Mouse (Mus musculus): ENCODE data around the gene Klf16. TPM values are rescaled to one million over a fixed set of nuclear protein-coding genes. Genes with fewer than 3 reads are reported as not detected.
A peak's percentile ranks its signal among the peaks of the same experiment; 100 is the strongest.

Klf16 gene
- polyA plus RNA-seq, 1 experiment from 2014 or later = 8.5 TPM

- no peaks in the 10 kb centered on the region for H3K9me3 ChIP-seq
- peaks cover 44% of the 10 kb centered on the region for H3K4me1 ChIP-seq
- H3K27me3 ChIP-seq (replicated peaks; ENCODE audit: low read depth, poor library complexity, severe bottlenecking) = no peaks in the 10 kb centered on the region
- 20% methylated on average over 17 of the region's 17 CpGs for WGBS
- H3K36me3 ChIP-seq (replicated peaks) = peaks cover 21% of the 10 kb centered on the region
- H3K4me3 ChIP-seq = peak overlapping the region; percentile 16; the same call in 1 of the 2 replicates
- H3K27ac ChIP-seq (replicated peaks) = no peak overlapping the region
- peak; percentile 88 for DNase-seq (ENCODE audit: low spot score)
Measured at GRCm38 (mm10) chr10:80566375-80567092, 10.6 kb downstream of the Klf16 start.

GRCm38 (mm10) chr10:80561116-80561944, 15.8 kb downstream of the Klf16 start, which contains the start of gene Rexo1:
TSS of gene Rexo1 (minus strand) at chr10:80561560.
- Histone ChIP-seq H3K4me1 (peaks cover 44% of the 10 kb centered on the region), H3K27me3 (replicated peaks; ENCODE audit: low read depth, poor library complexity, severe bottlenecking) (no peaks in the 10 kb centered on the region), H3K9me3 (no peaks in the 10 kb centered on the region), H3K36me3 (replicated peaks) (peaks cover 5% of the 10 kb centered on the region; the same call in 1 of the 2 replicates), H3K4me3 (peak within 1 kb of the TSS; percentile 100), H3K27ac (replicated peaks) (peak within 1 kb of the TSS; percentile 99)
- DNase-seq (ENCODE audit: low spot score) = peak; percentile 93
- WGBS = under 1% methylated on average over 72 of the region's 72 CpGs

GRCm38 (mm10) chr10:80560621-80561020, 16.5 kb downstream of the Klf16 start:
- no peak for DNase-seq (ENCODE audit: low spot score)
- Histone ChIP-seq H3K36me3 (replicated peaks) (peaks cover 5% of the 10 kb centered on the region; the same call in 1 of the 2 replicates), H3K4me1 (peaks cover 43% of the 10 kb centered on the region), H3K27me3 (replicated peaks; ENCODE audit: low read depth, poor library complexity, severe bottlenecking) (no peaks in the 10 kb centered on the region), H3K27ac (replicated peaks) (peak overlapping the region; percentile 99), H3K9me3 (no peaks in the 10 kb centered on the region), H3K4me3 (peak overlapping the region; percentile 100)
- WGBS = 2% methylated on average over 13 of the region's 13 CpGs

- no peak for DNase-seq (ENCODE audit: low spot score)
- peaks cover 43% of the 10 kb centered on the region for H3K4me1 ChIP-seq
- 0 out of 2 replicates have a peak, but pooled peaks cover 5% of the 10 kb centered on the region for H3K36me3 ChIP-seq (replicated peaks)
- no peaks in the 10 kb centered on the region for H3K9me3 ChIP-seq
- H3K4me3 ChIP-seq = no peak overlapping the region
- no peak overlapping the region for H3K27ac ChIP-seq (replicated peaks)
- WGBS = 91% methylated on average over 7 of the region's 7 CpGs
- no peaks in the 10 kb centered on the region for H3K27me3 ChIP-seq (replicated peaks; ENCODE audit: low read depth, poor library complexity, severe bottlenecking)
Measured at GRCm38 (mm10) chr10:80559431-80559830, 17.7 kb downstream of the Klf16 start.

- Histone ChIP-seq H3K4me3 (peak overlapping the region; percentile 11; the same call in 1 of the 2 replicates), H3K27ac (replicated peaks) (no peak overlapping the region; the same call in 1 of the 2 replicates), H3K4me1 (peaks cover 48% of the 10 kb centered on the region), H3K27me3 (replicated peaks; ENCODE audit: low read depth, poor library complexity, severe bottlenecking) (no peaks in the 10 kb centered on the region), H3K36me3 (replicated peaks) (peaks cover 15% of the 10 kb centered on the region), H3K9me3 (no peaks in the 10 kb centered on the region)
- WGBS = 41% methylated on average over 5 of the region's 5 CpGs
- DNase-seq (ENCODE audit: low spot score) = peak; percentile 80
Measured at GRCm38 (mm10) chr10:80557346-80557965, 19.7 kb downstream of the Klf16 start.

- Histone ChIP-seq H3K9me3 (no peaks in the 10 kb centered on the region), H3K36me3 (replicated peaks) (peaks cover 37% of the 10 kb centered on the region), H3K4me3 (peak overlapping the region; percentile 16; the same call in 1 of the 2 replicates), H3K4me1 (peaks cover 28% of the 10 kb centered on the region), H3K27me3 (replicated peaks; ENCODE audit: low read depth, poor library complexity, severe bottlenecking) (no peaks in the 10 kb centered on the region), H3K27ac (replicated peaks) (no peak overlapping the region)
- DNase-seq (ENCODE audit: low spot score) = no peak
- WGBS = 88% methylated on average over 6 of the region's 6 CpGs
Measured at GRCm38 (mm10) chr10:80553997-80554396, 23.1 kb downstream of the Klf16 start.

GRCm38 (mm10) chr10:80553575-80553974, 23.5 kb downstream of the Klf16 start:
- Histone ChIP-seq H3K4me1 (peaks cover 28% of the 10 kb centered on the region), H3K27me3 (replicated peaks; ENCODE audit: low read depth, poor library complexity, severe bottlenecking) (no peaks in the 10 kb centered on the region), H3K9me3 (no peaks in the 10 kb centered on the region), H3K36me3 (replicated peaks) (peaks cover 41% of the 10 kb centered on the region), H3K27ac (replicated peaks) (no peak overlapping the region), H3K4me3 (peak overlapping the region; percentile 16; the same call in 1 of the 2 replicates)
- WGBS = 91% methylated on average over 8 of the region's 8 CpGs
- DNase-seq (ENCODE audit: low spot score) = no peak

- H3K9me3 ChIP-seq = no peaks in the 10 kb centered on the region
- DNase-seq (ENCODE audit: low spot score) = no peak
- peaks cover 54% of the 10 kb centered on the region for H3K36me3 ChIP-seq (replicated peaks)
Measured at GRCm38 (mm10) chr10:80552364-80552763, 24.8 kb downstream of the Klf16 start.

GRCm38 (mm10) chr10:80549279-80549678, 27.8 kb downstream of the Klf16 start:
- WGBS = 91% methylated on average over 21 of the region's 21 CpGs
- no peak overlapping the region; the same call in 1 of the 2 replicates for H3K4me3 ChIP-seq
- no peak for DNase-seq (ENCODE audit: low spot score)

More at GRCm38 (mm10) chr10:80552364-80552763, 24.8 kb downstream of the Klf16 start:
- WGBS = 66% methylated on average over 9 of the region's 9 CpGs
- Histone ChIP-seq H3K27me3 (replicated peaks; ENCODE audit: low read depth, poor library complexity, severe bottlenecking) (no peaks in the 10 kb centered on the region), H3K4me3 (no peak overlapping the region), H3K27ac (replicated peaks) (no peak overlapping the region), H3K4me1 (peaks cover 19% of the 10 kb centered on the region)

GRCm38 (mm10) chr10:80548428-80549006, 28.6 kb downstream of the Klf16 start:
- H3K36me3 ChIP-seq (replicated peaks) = peaks cover 80% of the 10 kb centered on the region
- peak; percentile 78 for DNase-seq (ENCODE audit: low spot score)
- no peak overlapping the region for H3K27ac ChIP-seq (replicated peaks)
- H3K4me3 ChIP-seq = peak overlapping the region; percentile 9; the same call in 1 of the 2 replicates
- H3K4me1 ChIP-seq = peaks cover 16% of the 10 kb centered on the region; the same call in 1 of the 2 replicates
- no peaks in the 10 kb centered on the region for H3K9me3 ChIP-seq
- H3K27me3 ChIP-seq (replicated peaks; ENCODE audit: low read depth, poor library complexity, severe bottlenecking) = no peaks in the 10 kb centered on the region
- WGBS = 76% methylated on average over 10 of the region's 10 CpGs

More at GRCm38 (mm10) chr10:80549279-80549678, 27.8 kb downstream of the Klf16 start:
- no peaks in the 10 kb centered on the region for H3K9me3 ChIP-seq
- H3K27me3 ChIP-seq (replicated peaks; ENCODE audit: low read depth, poor library complexity, severe bottlenecking) = no peaks in the 10 kb centered on the region
- peaks cover 80% of the 10 kb centered on the region for H3K36me3 ChIP-seq (replicated peaks)
- H3K27ac ChIP-seq (replicated peaks) = no peak overlapping the region; the same call in 1 of the 2 replicates
- peaks cover 16% of the 10 kb centered on the region; the same call in 1 of the 2 replicates for H3K4me1 ChIP-seq

- no peak for DNase-seq (ENCODE audit: low spot score)
- WGBS = 93% methylated on average over 15 of the region's 15 CpGs
- peaks cover 9% of the 10 kb centered on the region; the same call in 1 of the 2 replicates for H3K4me1 ChIP-seq
- H3K27me3 ChIP-seq (replicated peaks; ENCODE audit: low read depth, poor library complexity, severe bottlenecking) = no peaks in the 10 kb centered on the region
- H3K4me3 ChIP-seq = no peak overlapping the region
- no peak overlapping the region for H3K27ac ChIP-seq (replicated peaks)
- H3K9me3 ChIP-seq = no peaks in the 10 kb centered on the region
- peaks cover 87% of the 10 kb centered on the region for H3K36me3 ChIP-seq (replicated peaks)
Measured at GRCm38 (mm10) chr10:80547539-80547938, 29.6 kb downstream of the Klf16 start.

Data from embryonic facial prominence, embryonic 10.5 days (tissue).